22 mouse cellular contexts compared by ENCODE assay signal in the genomic region with DNA sequence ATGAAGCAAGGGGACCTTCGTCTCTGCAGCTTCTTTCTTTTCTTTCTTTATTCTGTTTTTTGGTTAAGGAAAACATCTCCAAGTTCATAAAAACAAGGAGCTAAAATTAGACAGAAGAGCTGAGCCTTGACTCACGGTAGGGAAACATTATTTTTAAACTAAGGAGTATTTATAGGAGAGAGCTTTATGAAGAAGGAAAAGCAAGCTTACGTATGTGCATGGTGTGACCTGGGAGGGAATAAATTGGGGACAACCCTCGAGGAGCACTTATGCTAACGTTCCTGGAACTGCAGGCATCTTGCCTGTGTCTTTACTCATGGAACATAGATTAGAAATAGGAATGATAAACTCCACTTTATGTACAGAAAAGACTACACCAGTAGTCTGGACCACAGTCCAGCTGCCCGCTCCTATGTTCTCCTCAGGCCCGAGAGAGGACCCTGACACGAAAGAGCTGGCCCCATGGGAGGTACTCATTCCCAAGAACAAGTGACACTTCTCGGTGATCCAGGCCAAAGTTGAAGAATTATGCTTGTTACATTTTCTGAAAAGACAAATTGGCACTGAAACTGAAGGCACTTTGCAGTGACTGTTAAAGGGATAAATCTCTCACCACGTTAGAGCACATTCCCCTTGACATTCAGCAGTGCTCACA. TPM values are rescaled to one million over a fixed set of nuclear protein-coding genes. Genes with fewer than 3 reads are reported as not detected.
DNase-seq lines count a peak whose midpoint lies in the region; ATAC-seq lines count a peak whose summit lies in the region.
"Had no signal": no experiment of that assay in that cellular context is flagged by ENCODE, and none has a peak within 500 bp of the region (broad histone marks: within the 10 kb centered on the region; RNA-seq: fewer than 3 reads in every experiment).

No protein-coding gene starts in this region.

- WGBS in heart, embryonic 16.5 days: 46% methylated on average over 10 of the region's 10 CpGs
- WGBS in heart, embryonic 12.5 days: 61% methylated on average over 10 of the region's 10 CpGs

- H3K4me3 ChIP-seq in heart, embryonic 16.5 days (ENCODE audit: low read length): no peak overlapping the region
- H3K4me3 ChIP-seq in heart, embryonic 12.5 days: no peak overlapping the region
- H3K4me3 ChIP-seq: heart, embryonic 13.5 days; hindbrain, embryonic 10.5 days had no signal

- no peak overlapping the region for H3K4me2 ChIP-seq in heart, embryonic 16.5 days (ENCODE audit: low read depth, low read length)
- no peak overlapping the region for H3K4me2 ChIP-seq in heart, embryonic 12.5 days
- H3K4me2 ChIP-seq: heart, embryonic 13.5 days; liver, embryonic 11.5 days; lung, embryonic 14.5 days had no signal

- no peak overlapping the region for H3K9ac ChIP-seq in heart, embryonic 16.5 days (ENCODE audit: low read length)
- no peak overlapping the region for H3K9ac ChIP-seq in heart, embryonic 12.5 days
- H3K9ac ChIP-seq: heart, embryonic 13.5 days; lung, embryonic 14.5 days had no signal

- H3K36me3 ChIP-seq in heart, embryonic 16.5 days (ENCODE audit: control insufficient read depth, insufficient read depth): no peaks in the 10 kb centered on the region
- H3K36me3 ChIP-seq in heart, embryonic 12.5 days: no peaks in the 10 kb centered on the region
- H3K36me3 ChIP-seq: heart, embryonic 13.5 days; hindbrain, embryonic 10.5 days had no signal

- peaks cover 12% of the 10 kb centered on the region for H3K4me1 ChIP-seq in heart, embryonic 16.5 days (ENCODE audit: control insufficient read depth, insufficient read depth, low read length)
- H3K4me1 ChIP-seq in heart, embryonic 12.5 days (replicated peaks): peaks cover 18% of the 10 kb centered on the region
- H3K4me1 ChIP-seq: hindbrain, embryonic 10.5 days had no signal

- peak; percentile 39 for DNase-seq in adrenal gland, postnatal 14 days
- DNase-seq in adrenal gland, postnatal 25 days: no peak
- DNase-seq in lung, postnatal 36 days: peak; percentile 44
- DNase-seq in lung, adult 18-20 months: no peak
- DNase-seq in MN1 (ENCODE audit: low spot score): no peak
- DNase-seq in spleen, adult 18-20 months: no peak
- DNase-seq: adrenal gland, postnatal 10 days; cerebellum, adult 18-20 months; cerebellum, postnatal 36 days; gastrocnemius, postnatal 14 days; kidney, adult 11 months; left cerebral cortex, postnatal 4 days; lung, embryonic 14.5 days; retina, postnatal 1 day; thymus, postnatal 14 days had no signal

- peak overlapping the region; percentile 6; the same call in 1 of the 2 replicates for H3K27ac ChIP-seq in heart, embryonic 16.5 days (ENCODE audit: low read length)
- H3K27ac ChIP-seq in heart, embryonic 12.5 days (ENCODE audit: poor library complexity, severe bottlenecking): no peak overlapping the region
- H3K27ac ChIP-seq: heart, embryonic 13.5 days; kidney, postnatal 0 days had no signal

- no peak for ATAC-seq in heart, embryonic 16.5 days (replicated peaks; ENCODE audit: extremely low read depth, insufficient read depth, low FRiP score)
- no peak for ATAC-seq in heart, embryonic 12.5 days (ENCODE audit: insufficient number of reproducible peaks, low FRiP score)
- ATAC-seq: Patski had no signal

- H3K27me3 ChIP-seq in heart, embryonic 16.5 days (ENCODE audit: control insufficient read depth, insufficient read depth, low read length): no peaks in the 10 kb centered on the region
- H3K27me3 ChIP-seq in heart, embryonic 12.5 days (replicated peaks): no peaks in the 10 kb centered on the region
- H3K27me3 ChIP-seq: heart, embryonic 13.5 days; Patski had no signal

- H3K9me3 ChIP-seq in heart, embryonic 16.5 days (replicated peaks; ENCODE audit: control insufficient read depth, low read length): no peaks in the 10 kb centered on the region
- H3K9me3 ChIP-seq in heart, embryonic 12.5 days (replicated peaks): no peaks in the 10 kb centered on the region
- H3K9me3 ChIP-seq: heart, embryonic 13.5 days; hindbrain, embryonic 10.5 days had no signal

RNA-seq across cellular contexts. Expression of gene Adcy9, which starts 24.5 kb away (rescaled TPM):
- 36.1 and 38.7 TPM in 2 replicates for total RNA-seq in adrenal gland, postnatal 14 days (2021)
- total RNA-seq in adrenal gland, postnatal 25 days (2021): 59.2 and 85.6 TPM in 2 replicates
- polyA plus RNA-seq in heart, embryonic 16.5 days (2015; fragmentation: Nextera tagmentation; extraction: Ambion mirVana): 1.1 and 1.6 TPM in 2 replicates
- polyA plus RNA-seq in heart, embryonic 12.5 days (2016; fragmentation: Nextera tagmentation; extraction: Ambion mirVana): 0.88 and 1.4 TPM in 2 replicates

Comparison
In these comparisons a context has a peak if more than half of its experiments do, and no peak if none do; other contexts are left out.
1. DNase-seq: peak in adrenal gland, postnatal 14 days (single experiment) and lung, postnatal 36 days (single experiment); none in adrenal gland, postnatal 25 days (single experiment), lung, adult 18-20 months (0 of 2), MN1 (single experiment) and spleen, adult 18-20 months (0 of 2).